Comparison of ENCODE assay signal across 8 mouse cellular contexts in genomic region chr8:37159481-37159880, GRCm38 (mm10).
DNase-seq lines count a peak whose midpoint lies in the region; ATAC-seq and TF ChIP-seq lines count a peak whose summit lies in the region.

No protein-coding gene starts in this region.

- no peaks in the 10 kb centered on the region for H3K27me3 ChIP-seq in midbrain, embryonic 15.5 days (replicated peaks)

- 7% methylated on average over 9 of the region's 9 CpGs for WGBS in midbrain, embryonic 15.5 days

- DNase-seq in heart, adult 18-20 months, result peak; percentile 22 to 56
- no peak for DNase-seq in heart, postnatal 25 days (ENCODE audit: low spot score)
- DNase-seq in adrenal gland, adult (ENCODE audit: inconsistent age in 2 of 2, low spot score in 1 of 2), result peak; percentile 35 to 79
- DNase-seq in heart, postnatal 14 days, result peak; percentile 50 to 65
- DNase-seq in left cerebral cortex, adult 8-10 months (ENCODE audit: low spot score in 2 of 2), result peak; percentile 57 to 59
- DNase-seq in thymus, postnatal 14 days, result peak; percentile 13

- intact Hi-C loops in heart, postnatal 25 days (cut with DNase I), result no loop called here
- intact Hi-C loops in heart, postnatal 14 days (cut with DNase I), result no loop called here

- no peaks in the 10 kb centered on the region for H3K9me3 ChIP-seq in midbrain, embryonic 15.5 days

- H3K9ac ChIP-seq in midbrain, embryonic 15.5 days, result no peak overlapping the region

- H3K4me1 ChIP-seq in cortical plate, adult 2 months (ENCODE audit: control insufficient read depth, insufficient read depth, low read length), result no peaks in the 10 kb centered on the region
- H3K4me1 ChIP-seq in midbrain, embryonic 15.5 days, result no peaks in the 10 kb centered on the region

- H3K27ac ChIP-seq in cortical plate, adult 2 months (ENCODE audit: insufficient read depth, low read length), result no peak overlapping the region
- H3K27ac ChIP-seq in midbrain, embryonic 15.5 days, result no peak overlapping the region

- no peak for TF ChIP-seq POLR2A in cortical plate, adult 2 months (IDR thresholded peaks at IDR 0.05; ENCODE audit: extremely low read depth, insufficient read depth, low read length)

- H3K4me3 ChIP-seq in cortical plate, adult 2 months (ENCODE audit: insufficient read depth, low read length), result no peak overlapping the region
- no peak overlapping the region for H3K4me3 ChIP-seq in midbrain, embryonic 15.5 days

- ATAC-seq in midbrain, embryonic 15.5 days (replicated peaks), result 0 out of 2 replicates have a peak, but pooled peaks have one; percentile 33

- no peaks in the 10 kb centered on the region for H3K36me3 ChIP-seq in midbrain, embryonic 15.5 days (replicated peaks)

- H3K4me2 ChIP-seq in midbrain, embryonic 15.5 days, result no peak overlapping the region

- TF ChIP-seq CTCF in cortical plate, adult 2 months (IDR thresholded peaks at IDR 0.05; ENCODE audit: extremely low read depth, insufficient read depth, low read length), result peak; percentile 69
